Mouse (Mus musculus) heart, adult 9 months (tissue): Measurements from ENCODE around the gene Agk.

Experiments
- DNase-seq, 2 experiments: peaks; one replicate each; pipeline ENCODE4 v3.0.0; 2022; ENCODE audit warnings: low spot score in 2 of 2

Agk gene

DNA sequence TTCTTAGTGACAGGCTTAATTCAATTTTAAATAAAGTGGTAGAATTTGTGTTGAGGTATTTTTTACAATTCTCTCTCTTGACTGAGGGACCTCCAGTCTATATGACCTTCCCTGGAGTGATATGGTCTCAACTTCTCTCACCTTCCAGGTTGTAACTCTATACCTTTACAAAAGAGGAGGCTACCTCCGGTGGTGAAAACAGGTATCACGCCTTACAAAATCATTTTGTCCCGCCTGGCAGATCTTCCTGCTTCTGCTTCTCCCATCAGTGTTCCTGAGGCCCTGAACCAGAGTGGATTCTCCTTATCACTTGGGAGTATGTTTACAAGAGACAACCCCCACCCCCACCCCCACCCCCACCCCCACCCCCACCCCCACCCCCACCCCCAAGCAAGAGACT, 116.8 kb downstream of the Agk start:
- no peak for DNase-seq

GRCm38 (mm10) chr6:40443281-40443928, 118.4 kb downstream of the Agk start:
- DNase-seq, result no peak
